Mouse (Mus musculus) hematopoietic stem cell, adult 5-6 weeks (primary cell): Measurements from ENCODE around the gene Exph5. TPM values are rescaled to one million over a fixed set of nuclear protein-coding genes. Genes with fewer than 3 reads are reported as not detected.
A peak's percentile ranks its signal among the peaks of the same experiment; 100 is the strongest.

Experiments
- ATAC-seq, 2 experiments: fragments of 125-278 bp in 1 of 2; replicated peaks in 1 of 2; 2 replicates each; pipeline ENCODE4 v1.8.0; 2016 to 2017; ENCODE audit warnings: inconsistent platforms in 2 of 2, mild to moderate bottlenecking in 2 of 2, moderate number of reproducible peaks in 2 of 2, low read depth in 1 of 2, moderate TSS enrichment in 1 of 2; ENCODE audit not compliant: low FRiP score in 2 of 2, poor library complexity in 2 of 2, severe bottlenecking in 2 of 2, insufficient read depth in 1 of 2, low TSS enrichment in 1 of 2
- total RNA-seq: library from RNA; stranded (forward); fragments of 172-1452, 232-1000 nt; gene quantifications from 2 replicates; pipeline ENCODE4 v1.2.3, GENCODE M21; 2017

Gene Exph5
- total RNA-seq, 1 experiment from 2014 or later: 0.55 TPM

DNA sequence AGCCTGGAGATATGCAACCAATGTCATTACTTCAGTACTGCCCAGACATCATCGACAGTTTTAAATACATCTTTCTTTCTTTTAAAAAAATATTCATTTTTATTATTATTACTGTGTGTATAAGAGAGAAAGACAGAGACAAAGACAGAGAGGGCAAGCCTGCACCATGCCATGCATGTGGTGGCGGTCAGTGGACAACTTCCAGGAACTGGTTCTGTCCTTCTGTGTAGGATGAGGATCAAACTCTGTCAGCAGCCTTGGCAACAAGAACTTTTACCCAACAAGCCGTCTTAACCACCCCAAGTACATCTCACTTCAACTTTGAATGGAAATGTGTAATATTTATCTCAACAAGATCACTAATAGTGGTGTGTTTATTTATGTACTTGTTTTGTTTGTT is 40.5 kb downstream of the Exph5 start:
- no peak for ATAC-seq

GRCm38 (mm10) chr9:53344646-53345432 is 43.4 kb downstream of the Exph5 start:
- ATAC-seq: no peak

DNA sequence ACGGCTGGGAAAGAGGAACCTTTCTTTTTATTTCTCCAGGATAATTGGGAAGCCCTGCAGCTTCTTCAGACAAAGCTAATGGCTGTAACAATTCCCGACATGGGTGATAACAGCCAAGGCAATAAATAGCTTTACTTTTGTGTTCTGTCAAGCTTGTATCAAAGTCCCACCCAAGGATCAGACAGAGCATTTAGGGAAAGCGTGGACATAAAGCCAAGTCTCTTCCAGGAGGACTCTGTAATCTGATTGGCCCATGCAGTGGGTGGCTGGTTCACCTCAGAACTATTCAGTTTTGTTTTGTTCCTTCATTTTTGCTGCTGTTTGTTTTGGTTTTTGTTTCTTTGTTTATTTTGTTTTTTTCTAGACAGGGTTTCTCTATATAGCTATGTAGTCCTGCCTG is 44.3 kb downstream of the Exph5 start:
- no peak for ATAC-seq

GRCm38 (mm10) chr9:53346402-53346801 is 44.9 kb downstream of the Exph5 start:
- no peak for ATAC-seq

- ATAC-seq: no peak
Observed at GRCm38 (mm10) chr9:53349211-53349610, 47.7 kb downstream of the Exph5 start.

GRCm38 (mm10) chr9:53350331-53350730 is 48.9 kb downstream of the Exph5 start:
- ATAC-seq: no peak

GRCm38 (mm10) chr9:53351899-53352298 is 50.4 kb downstream of the Exph5 start:
- ATAC-seq: no peak

GRCm38 (mm10) chr9:53353161-53353560 is 51.7 kb downstream of the Exph5 start:
- ATAC-seq: no peak

DNA sequence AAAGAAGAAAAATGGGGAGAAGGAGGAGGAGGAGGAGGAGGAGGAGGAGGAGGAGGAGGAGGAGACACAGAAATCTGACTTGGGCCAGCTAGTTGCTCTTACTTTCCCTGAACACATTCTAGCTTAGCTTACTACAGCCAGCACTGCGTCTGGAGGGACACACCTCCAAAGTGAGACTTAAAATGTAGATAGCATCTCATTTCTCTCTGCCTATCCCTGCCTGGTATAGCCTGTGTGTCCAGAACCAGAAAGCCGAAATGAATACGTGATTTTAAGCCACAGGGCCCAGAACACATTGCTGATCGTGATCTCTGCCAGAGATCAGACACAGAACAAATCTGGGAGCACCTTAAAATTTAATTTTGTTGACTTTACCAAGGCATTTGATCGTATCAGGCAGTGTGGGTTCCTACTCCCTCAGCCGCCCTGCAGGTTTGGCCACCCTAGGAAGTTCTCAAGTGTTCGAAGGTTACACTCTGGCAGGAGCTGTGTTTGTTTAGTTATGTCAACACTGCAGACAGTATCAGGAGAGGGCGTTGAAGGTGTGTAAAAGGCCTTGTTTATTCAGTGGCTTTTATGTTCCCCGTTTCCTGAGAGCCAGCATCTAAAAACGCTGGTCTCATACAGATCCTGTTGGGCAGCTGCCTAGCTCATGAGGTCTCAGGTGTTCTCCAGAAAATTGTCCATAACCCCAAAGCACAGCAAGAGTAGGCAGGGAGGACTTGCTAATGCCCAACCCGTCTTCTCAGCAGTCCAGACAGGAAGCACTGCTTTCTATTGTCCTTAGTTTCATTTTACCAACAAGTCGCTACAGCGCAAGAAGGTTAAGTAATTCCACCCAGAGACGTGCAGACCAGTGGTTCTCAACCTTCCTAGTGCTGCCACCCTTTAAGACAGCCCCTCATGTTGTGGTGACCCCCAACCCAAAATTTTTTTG is 55.0 kb downstream of the Exph5 start:
- ATAC-seq: peak; percentile 64 to 65; a peak in 3 of 4 replicates

- no peak for ATAC-seq
Observed at GRCm38 (mm10) chr9:53371339-53371738, 69.9 kb downstream of the Exph5 start.

DNA sequence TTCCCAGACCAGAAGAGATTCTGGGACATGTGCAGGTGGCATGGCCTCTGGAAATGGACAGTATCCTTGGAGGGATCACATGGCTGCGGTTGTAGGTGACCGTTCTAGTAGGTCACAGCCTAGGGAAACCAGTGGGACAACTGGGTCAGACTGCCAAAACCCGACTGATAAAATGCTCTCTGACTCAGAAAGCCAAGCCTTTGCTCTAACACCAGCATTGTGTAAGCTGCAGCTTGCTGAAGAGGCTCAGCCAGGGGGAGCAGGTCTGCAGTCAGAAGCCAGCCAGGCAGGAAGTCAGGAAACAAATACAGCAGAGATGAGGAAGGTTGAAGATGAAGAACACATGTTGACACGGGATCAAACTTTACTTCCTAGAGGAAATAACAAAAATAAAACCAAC is 74.4 kb downstream of the Exph5 start:
- ATAC-seq: no peak

DNA sequence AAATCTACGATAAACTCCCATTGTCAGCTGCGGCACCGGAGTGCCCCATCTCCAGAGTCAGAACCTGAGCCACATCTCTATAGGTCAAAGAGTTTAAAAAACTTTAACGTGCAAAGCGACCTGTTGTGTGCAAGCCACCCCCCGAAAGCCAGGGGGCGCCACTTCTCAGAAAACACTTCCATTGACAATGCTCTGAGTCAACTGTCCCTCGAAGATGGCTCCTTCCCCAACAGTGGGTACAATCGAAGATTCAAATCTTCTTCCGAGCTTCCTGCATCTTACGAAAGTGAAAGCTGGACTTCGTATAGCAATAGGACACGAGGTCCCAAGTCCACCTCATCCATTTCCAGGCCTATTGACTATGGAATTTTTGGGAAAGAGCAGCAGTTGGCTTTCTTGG is 75.3 kb downstream of the Exph5 start:
- 0 out of 4 replicates have a peak, but pooled peaks of 1 of the 2 experiments have one; percentile 22 for ATAC-seq

DNA sequence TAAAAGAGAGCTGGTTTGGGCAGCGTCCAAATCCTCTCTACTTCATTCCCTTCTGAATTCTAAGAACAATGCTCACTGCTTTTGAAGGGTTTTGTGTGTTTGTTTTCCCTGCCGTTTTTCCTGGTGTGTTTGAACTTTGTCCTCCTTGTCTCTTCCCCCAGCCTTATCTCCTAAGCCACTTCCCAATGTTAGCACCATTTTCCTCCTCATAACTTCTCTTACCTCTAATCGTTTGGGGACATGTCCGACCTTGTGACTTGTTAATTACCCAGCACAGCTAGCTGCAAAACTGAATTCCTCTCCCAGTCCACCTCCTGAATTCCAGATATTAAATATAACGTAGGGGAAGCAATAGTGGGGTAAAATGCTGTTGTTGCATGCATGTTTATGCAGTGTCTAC is 76.1 kb downstream of the Exph5 start:
- ATAC-seq: no peak

- ATAC-seq: no peak
Observed at GRCm38 (mm10) chr9:53378171-53378570, 76.7 kb downstream of the Exph5 start.

- no peak for ATAC-seq
Observed at GRCm38 (mm10) chr9:53380595-53380994, 79.1 kb downstream of the Exph5 start.

- ATAC-seq: no peak
Observed at GRCm38 (mm10) chr9:53381113-53381615, 79.7 kb downstream of the Exph5 start.

- ATAC-seq: peak; percentile 73 to 86
Observed at GRCm38 (mm10) chr9:53383951-53384866, 82.7 kb downstream of the Exph5 start, which contains the start of gene Kdelc2. Gene Kdelc2 (plus strand): TSS chr9:53384025.
